Mouse (Mus musculus): ENCODE data around the gene Zfp598. TPM values are rescaled to one million over a fixed set of nuclear protein-coding genes. Genes with fewer than 3 reads are reported as not detected.

Gene Zfp598
- 33.7 TPM for polyA plus RNA-seq (2014; fragmentation: Illumina TruSeq; extraction: RNeasy Lipid Tissue Mini Kit (QIAGEN cat#74804); ENCODE audit: low read depth, low replicate concordance)

GRCm38 (mm10) chr17:24669545-24670245 is at the start of gene Zfp598:
Gene Zfp598 (plus strand): TSS chr17:24669687.

DNA sequence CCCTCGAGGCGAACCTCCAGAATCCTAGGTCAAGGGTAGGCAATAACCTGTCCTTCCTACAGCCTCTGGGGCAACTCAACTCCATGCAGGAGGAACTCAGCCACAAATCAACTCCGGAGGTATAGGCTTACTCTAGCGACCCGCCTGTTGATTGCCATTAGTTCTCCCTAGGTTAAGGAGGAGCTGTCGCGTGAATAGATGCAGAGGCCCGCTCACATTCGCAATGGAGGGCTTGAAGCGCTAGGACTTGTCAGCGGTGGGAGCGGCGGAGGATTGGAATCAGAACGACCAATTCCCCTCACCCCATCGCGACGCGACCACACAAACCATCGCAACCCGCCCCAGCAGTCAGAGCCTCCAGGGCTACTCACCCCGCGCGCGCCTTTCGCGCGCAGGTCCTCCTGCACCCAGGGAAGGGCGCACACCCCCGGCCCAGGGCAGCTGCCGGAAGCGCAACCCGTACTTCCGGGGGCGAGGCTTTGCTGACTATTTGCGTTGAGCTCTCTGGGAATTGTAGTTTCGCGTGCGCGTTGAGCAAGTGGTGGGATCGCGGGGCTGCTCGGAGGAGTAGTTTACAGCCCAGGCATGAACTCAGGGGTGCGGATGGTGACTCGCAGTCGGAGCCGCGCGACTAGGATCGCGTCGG is 37.2 kb upstream of the Zfp598 start, which contains the start of the genes Tsc2 and Nthl1:
Tsc2 (minus strand) TSS at position 464 of the 646 bp plus-strand sequence.
Nthl1 (plus strand) TSS at position 514 of the 646 bp plus-strand sequence.

DNA sequence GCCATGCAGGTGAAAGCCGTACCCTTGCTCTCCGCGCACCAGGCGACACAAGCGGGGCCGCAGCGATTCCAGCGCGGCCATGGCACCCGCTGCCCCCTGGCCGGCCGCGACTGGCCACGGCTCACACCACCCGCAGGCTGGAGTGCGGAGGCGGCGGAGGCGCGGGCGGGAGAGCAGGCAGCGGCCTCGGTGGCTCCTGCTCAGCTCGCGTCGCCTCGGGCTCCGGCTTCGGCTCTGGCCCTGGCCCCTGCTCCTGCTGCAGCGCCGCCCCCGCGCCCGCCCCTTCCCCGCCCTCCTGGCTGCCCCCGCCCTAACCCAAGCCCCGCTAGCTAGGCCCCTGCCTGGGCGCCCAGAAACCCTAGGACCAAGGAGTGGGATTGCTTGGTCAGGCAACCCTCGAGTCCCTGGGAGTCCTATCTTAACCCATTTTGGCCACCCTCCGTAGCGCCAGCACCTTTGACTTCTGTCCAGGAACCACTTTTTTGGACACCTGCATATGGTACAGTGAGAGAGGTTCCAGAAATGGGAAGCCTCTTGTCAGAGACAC is 19.3 kb upstream of the Zfp598 start, which contains the start of gene Slc9a3r2:
Slc9a3r2 (minus strand) TSS at position 258 of the 547 bp plus-strand sequence.

GRCm38 (mm10) chr17:24658017-24658758 is 11.3 kb upstream of the Zfp598 start, which contains the start of gene Npw:
Gene Npw (minus strand): TSS chr17:24658457.

DNA sequence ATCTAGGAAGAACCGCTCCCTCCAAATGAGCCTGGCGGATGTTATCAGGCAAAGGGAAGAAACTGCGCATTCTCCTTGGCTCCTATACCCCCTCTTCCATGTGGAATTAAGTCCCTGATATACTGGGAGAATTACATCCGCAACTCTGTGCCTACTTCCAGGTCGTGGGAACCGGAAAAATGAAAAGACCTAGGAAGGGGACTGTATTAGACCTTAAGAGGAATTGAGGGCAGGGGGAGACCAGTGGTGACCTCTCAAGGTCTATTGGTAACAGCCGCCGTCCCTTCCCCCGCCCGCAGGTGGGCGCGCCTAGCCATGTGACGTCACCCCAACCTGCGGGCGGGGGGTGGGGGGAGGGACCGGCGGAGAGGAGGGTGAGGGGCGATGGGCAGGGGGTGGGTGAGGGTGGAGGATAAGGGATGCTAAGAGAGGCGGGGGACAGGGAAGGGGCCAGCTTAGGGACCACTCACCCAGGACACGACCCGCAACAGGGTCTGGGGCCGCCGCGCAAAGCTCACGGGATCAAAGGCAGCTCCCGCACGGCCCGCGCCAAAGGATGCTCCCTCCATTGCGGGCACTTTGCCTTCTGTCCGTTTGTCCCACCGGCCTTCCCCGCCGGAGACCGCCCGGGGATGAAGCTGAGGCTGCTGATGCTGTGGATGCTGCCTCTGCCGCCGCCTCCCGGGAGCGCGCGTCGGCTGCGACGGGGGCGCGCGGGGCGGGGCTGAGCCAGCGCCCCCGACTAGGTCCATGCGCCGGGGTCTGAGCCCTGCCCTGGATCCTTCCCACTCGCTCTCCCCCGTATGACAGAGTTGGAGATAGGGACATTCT is 20.0 kb downstream of the Zfp598 start, which contains the start of gene Syngr3:
Syngr3 (minus strand) TSS at position 705 of the 831 bp plus-strand sequence.

GRCm38 (mm10) chr17:24696011-24696697 is 26.7 kb downstream of the Zfp598 start, which contains the start of the genes Gfer and Noxo1:
Gene Gfer (minus strand): TSS chr17:24696156.
Gene Noxo1 (plus strand): TSS chr17:24696234.

DNA sequence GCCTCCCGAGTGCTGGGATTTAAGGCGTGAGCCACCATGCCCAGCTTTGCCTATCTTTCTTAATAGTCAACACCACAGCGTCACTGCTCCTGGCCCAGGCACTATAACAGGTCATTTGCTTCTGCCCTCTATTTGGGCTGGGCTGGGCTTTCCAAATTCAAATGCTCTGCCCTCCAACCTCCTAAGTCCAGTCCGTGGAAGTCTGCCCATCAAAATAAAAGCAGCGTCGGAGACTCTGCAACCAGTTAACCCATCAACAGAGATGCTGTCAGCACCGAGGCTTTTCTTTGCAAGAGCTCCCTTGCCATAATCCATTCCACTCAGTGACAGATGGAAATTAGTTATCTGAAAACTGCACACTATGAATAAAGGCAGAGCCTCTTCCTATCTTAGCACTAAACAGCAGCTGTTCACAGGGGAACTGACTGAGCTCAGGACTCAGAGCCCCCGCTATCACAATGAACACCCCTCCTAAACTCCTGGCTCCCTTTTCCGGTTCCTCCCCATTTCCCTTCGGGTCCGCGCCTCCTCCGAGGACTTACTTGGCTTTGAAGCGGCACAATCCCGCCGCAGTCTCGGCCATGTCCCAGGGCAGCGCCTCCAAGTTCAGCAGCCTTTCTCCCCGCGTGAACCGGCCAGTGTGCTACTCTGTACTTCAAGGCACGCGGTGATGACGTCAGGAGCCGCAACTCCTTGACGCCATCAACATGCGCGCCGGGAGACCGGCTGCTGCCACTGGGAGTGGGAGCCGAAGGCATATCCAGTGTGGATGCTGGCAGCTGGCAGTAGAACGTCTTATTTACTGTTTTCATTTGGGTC is 37.7 kb downstream of the Zfp598 start, which contains the start of gene Tbl3:
Tbl3 (minus strand) TSS at position 679 of the 819 bp plus-strand sequence.

GRCm38 (mm10) chr17:24717943-24718342 is 48.5 kb downstream of the Zfp598 start, which contains the start of the genes Rnf151 and Rps2:
Gene Rnf151 (minus strand): TSS chr17:24718063.
Gene Rps2 (plus strand): TSS chr17:24718116.

GRCm38 (mm10) chr17:24724184-24724583 is 54.7 kb downstream of the Zfp598 start, which contains the start of gene Ndufb10:
Gene Ndufb10 (minus strand): TSS chr17:24724478.

DNA sequence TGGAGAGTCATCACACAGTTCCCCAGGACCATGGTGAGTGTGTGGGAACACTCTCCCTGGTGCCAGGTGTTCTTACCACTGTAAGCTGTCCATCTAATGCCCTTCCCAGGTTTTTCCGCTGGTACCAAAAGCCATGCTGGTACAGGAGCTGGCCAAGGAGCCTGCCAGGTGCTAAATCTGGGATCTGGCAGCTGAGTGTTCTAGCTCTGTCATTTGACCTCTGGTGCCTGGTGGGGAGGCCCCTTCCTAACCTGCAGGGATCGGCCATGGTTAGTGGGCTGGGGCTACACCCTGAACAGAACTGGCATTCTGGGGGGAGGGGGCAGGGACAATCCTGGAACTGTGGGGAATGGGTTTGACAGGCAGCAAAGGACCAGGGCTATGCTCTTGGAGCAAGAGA is 58.1 kb downstream of the Zfp598 start, which contains the start of gene Rpl3l:
Rpl3l (plus strand) TSS at position 203 of the 400 bp plus-strand sequence.

Other genes starting within 250 kb of the Zfp598 start
- gene Eci1, start 243.0 kb upstream of the Zfp598 start, polyA plus RNA-seq (2014; fragmentation: Illumina TruSeq; extraction: RNeasy Lipid Tissue Mini Kit (QIAGEN cat#74804); ENCODE audit: low read depth, low replicate concordance): 110 TPM
- 63.7 TPM for gene Dnase1l2, start 226.6 kb upstream of the Zfp598 start, polyA plus RNA-seq (2014; fragmentation: Illumina TruSeq; extraction: RNeasy Lipid Tissue Mini Kit (QIAGEN cat#74804); ENCODE audit: low read depth, low replicate concordance)
- gene E4f1, start 199.4 kb upstream of the Zfp598 start, polyA plus RNA-seq (2014; fragmentation: Illumina TruSeq; extraction: RNeasy Lipid Tissue Mini Kit (QIAGEN cat#74804); ENCODE audit: low read depth, low replicate concordance): 40.1 TPM
- 63.0 TPM for gene Pgp, start 199.3 kb upstream of the Zfp598 start, polyA plus RNA-seq (2014; fragmentation: Illumina TruSeq; extraction: RNeasy Lipid Tissue Mini Kit (QIAGEN cat#74804); ENCODE audit: low read depth, low replicate concordance)
- gene Bricd5, start 195.8 kb upstream of the Zfp598 start, polyA plus RNA-seq (2014; fragmentation: Illumina TruSeq; extraction: RNeasy Lipid Tissue Mini Kit (QIAGEN cat#74804); ENCODE audit: low read depth, low replicate concordance): 1.4 TPM
- 16.6 TPM for gene Mlst8, start 190.6 kb upstream of the Zfp598 start, polyA plus RNA-seq (2014; fragmentation: Illumina TruSeq; extraction: RNeasy Lipid Tissue Mini Kit (QIAGEN cat#74804); ENCODE audit: low read depth, low replicate concordance)
- 1.7 TPM for gene Caskin1, start 181.1 kb upstream of the Zfp598 start, polyA plus RNA-seq (2014; fragmentation: Illumina TruSeq; extraction: RNeasy Lipid Tissue Mini Kit (QIAGEN cat#74804); ENCODE audit: low read depth, low replicate concordance)
- 99.5 TPM for gene Traf7, start 141.7 kb upstream of the Zfp598 start, polyA plus RNA-seq (2014; fragmentation: Illumina TruSeq; extraction: RNeasy Lipid Tissue Mini Kit (QIAGEN cat#74804); ENCODE audit: low read depth, low replicate concordance)
- 59.2 TPM for gene Rab26, start 135.5 kb upstream of the Zfp598 start, polyA plus RNA-seq (2014; fragmentation: Illumina TruSeq; extraction: RNeasy Lipid Tissue Mini Kit (QIAGEN cat#74804); ENCODE audit: low read depth, low replicate concordance)
- 51.6 TPM for gene Pkd1, start 119.9 kb upstream of the Zfp598 start, polyA plus RNA-seq (2014; fragmentation: Illumina TruSeq; extraction: RNeasy Lipid Tissue Mini Kit (QIAGEN cat#74804); ENCODE audit: low read depth, low replicate concordance)
- gene Tsc2, start 37.1 kb upstream of the Zfp598 start, polyA plus RNA-seq (2014; fragmentation: Illumina TruSeq; extraction: RNeasy Lipid Tissue Mini Kit (QIAGEN cat#74804); ENCODE audit: low read depth, low replicate concordance): 71.7 TPM
- gene Nthl1, start 37.0 kb upstream of the Zfp598 start, polyA plus RNA-seq (2014; fragmentation: Illumina TruSeq; extraction: RNeasy Lipid Tissue Mini Kit (QIAGEN cat#74804); ENCODE audit: low read depth, low replicate concordance): 10.0 TPM
- 43.1 TPM for gene Slc9a3r2, start 19.4 kb upstream of the Zfp598 start, polyA plus RNA-seq (2014; fragmentation: Illumina TruSeq; extraction: RNeasy Lipid Tissue Mini Kit (QIAGEN cat#74804); ENCODE audit: low read depth, low replicate concordance)
- gene Npw, start 11.2 kb upstream of the Zfp598 start, polyA plus RNA-seq (2014; fragmentation: Illumina TruSeq; extraction: RNeasy Lipid Tissue Mini Kit (QIAGEN cat#74804); ENCODE audit: low read depth, low replicate concordance): not detected
- gene Syngr3, start 20.3 kb downstream of the Zfp598 start, polyA plus RNA-seq (2014; fragmentation: Illumina TruSeq; extraction: RNeasy Lipid Tissue Mini Kit (QIAGEN cat#74804); ENCODE audit: low read depth, low replicate concordance): not detected
- 27.0 TPM for gene Gfer, start 26.5 kb downstream of the Zfp598 start, polyA plus RNA-seq (2014; fragmentation: Illumina TruSeq; extraction: RNeasy Lipid Tissue Mini Kit (QIAGEN cat#74804); ENCODE audit: low read depth, low replicate concordance)
- gene Noxo1, start 26.5 kb downstream of the Zfp598 start, polyA plus RNA-seq (2014; fragmentation: Illumina TruSeq; extraction: RNeasy Lipid Tissue Mini Kit (QIAGEN cat#74804); ENCODE audit: low read depth, low replicate concordance): 4.2 TPM
- 20.3 TPM for gene Tbl3, start 38.0 kb downstream of the Zfp598 start, polyA plus RNA-seq (2014; fragmentation: Illumina TruSeq; extraction: RNeasy Lipid Tissue Mini Kit (QIAGEN cat#74804); ENCODE audit: low read depth, low replicate concordance)
- gene Rnf151, start 48.4 kb downstream of the Zfp598 start, polyA plus RNA-seq (2014; fragmentation: Illumina TruSeq; extraction: RNeasy Lipid Tissue Mini Kit (QIAGEN cat#74804); ENCODE audit: low read depth, low replicate concordance): 8.2 TPM
- gene Rps2, start 48.4 kb downstream of the Zfp598 start, polyA plus RNA-seq (2014; fragmentation: Illumina TruSeq; extraction: RNeasy Lipid Tissue Mini Kit (QIAGEN cat#74804); ENCODE audit: low read depth, low replicate concordance): 1,196 TPM
- 212 TPM for gene Ndufb10, start 54.8 kb downstream of the Zfp598 start, polyA plus RNA-seq (2014; fragmentation: Illumina TruSeq; extraction: RNeasy Lipid Tissue Mini Kit (QIAGEN cat#74804); ENCODE audit: low read depth, low replicate concordance)
- 44.8 TPM for gene Rpl3l, start 58.1 kb downstream of the Zfp598 start, polyA plus RNA-seq (2014; fragmentation: Illumina TruSeq; extraction: RNeasy Lipid Tissue Mini Kit (QIAGEN cat#74804); ENCODE audit: low read depth, low replicate concordance)
- 165 TPM for gene Msrb1, start 67.0 kb downstream of the Zfp598 start, polyA plus RNA-seq (2014; fragmentation: Illumina TruSeq; extraction: RNeasy Lipid Tissue Mini Kit (QIAGEN cat#74804); ENCODE audit: low read depth, low replicate concordance)
- 22.6 TPM for gene Hs3st6, start 83.3 kb downstream of the Zfp598 start, polyA plus RNA-seq (2014; fragmentation: Illumina TruSeq; extraction: RNeasy Lipid Tissue Mini Kit (QIAGEN cat#74804); ENCODE audit: low read depth, low replicate concordance)
- gene Meiob, start 134.6 kb downstream of the Zfp598 start, polyA plus RNA-seq (2014; fragmentation: Illumina TruSeq; extraction: RNeasy Lipid Tissue Mini Kit (QIAGEN cat#74804); ENCODE audit: low read depth, low replicate concordance): 1.1 TPM
- gene Hagh, start 170.5 kb downstream of the Zfp598 start, polyA plus RNA-seq (2014; fragmentation: Illumina TruSeq; extraction: RNeasy Lipid Tissue Mini Kit (QIAGEN cat#74804); ENCODE audit: low read depth, low replicate concordance): 75.0 TPM
- 15.6 TPM for gene Fahd1, start 180.7 kb downstream of the Zfp598 start, polyA plus RNA-seq (2014; fragmentation: Illumina TruSeq; extraction: RNeasy Lipid Tissue Mini Kit (QIAGEN cat#74804); ENCODE audit: low read depth, low replicate concordance)
- gene Igfals, start 196.3 kb downstream of the Zfp598 start, polyA plus RNA-seq (2014; fragmentation: Illumina TruSeq; extraction: RNeasy Lipid Tissue Mini Kit (QIAGEN cat#74804); ENCODE audit: low read depth, low replicate concordance): 11.6 TPM
- gene Nubp2, start 216.7 kb downstream of the Zfp598 start, polyA plus RNA-seq (2014; fragmentation: Illumina TruSeq; extraction: RNeasy Lipid Tissue Mini Kit (QIAGEN cat#74804); ENCODE audit: low read depth, low replicate concordance): 38.1 TPM
- 33.3 TPM for gene Spsb3, start 217.0 kb downstream of the Zfp598 start, polyA plus RNA-seq (2014; fragmentation: Illumina TruSeq; extraction: RNeasy Lipid Tissue Mini Kit (QIAGEN cat#74804); ENCODE audit: low read depth, low replicate concordance)
- 35.3 TPM for gene Eme2, start 225.4 kb downstream of the Zfp598 start, polyA plus RNA-seq (2014; fragmentation: Illumina TruSeq; extraction: RNeasy Lipid Tissue Mini Kit (QIAGEN cat#74804); ENCODE audit: low read depth, low replicate concordance)
- 79.8 TPM for gene Mrps34, start 225.4 kb downstream of the Zfp598 start, polyA plus RNA-seq (2014; fragmentation: Illumina TruSeq; extraction: RNeasy Lipid Tissue Mini Kit (QIAGEN cat#74804); ENCODE audit: low read depth, low replicate concordance)
- gene Nme3, start 226.8 kb downstream of the Zfp598 start, polyA plus RNA-seq (2014; fragmentation: Illumina TruSeq; extraction: RNeasy Lipid Tissue Mini Kit (QIAGEN cat#74804); ENCODE audit: low read depth, low replicate concordance): 52.6 TPM

All from adipose tissue, adult 10 weeks (tissue).